Mouse (Mus musculus): Measurements from ENCODE around the gene Wwc2. TPM values are rescaled to one million over a fixed set of nuclear protein-coding genes. Genes with fewer than 3 reads are reported as not detected.

Wwc2 gene
- polyA plus RNA-seq, 1 experiment from 2014 or later, result 3.0 TPM

GRCm38 (mm10) chr8:47928604-47929185 lies 62.0 kb downstream of the Wwc2 start:
- H3K9me3 ChIP-seq (replicated peaks; ENCODE audit: control insufficient read depth, low read length), result no peaks in the 10 kb centered on the region

GRCm38 (mm10) chr8:47924921-47925320 lies 65.8 kb downstream of the Wwc2 start:
- Histone ChIP-seq H3K9me3 (replicated peaks; ENCODE audit: control insufficient read depth, low read length) (no peaks in the 10 kb centered on the region), H3K4me2 (ENCODE audit: low read length) (no peak overlapping the region), H3K4me1 (ENCODE audit: control insufficient read depth, insufficient read depth, low read length) (no peaks in the 10 kb centered on the region), H3K4me3 (ENCODE audit: low read depth, low read length) (no peak overlapping the region), H3K36me3 (ENCODE audit: control insufficient read depth, insufficient read depth, low read length) (no peaks in the 10 kb centered on the region), H3K9ac (ENCODE audit: low read length) (no peak overlapping the region), H3K27ac (ENCODE audit: low read depth, low read length) (no peak overlapping the region), H3K27me3 (replicated peaks; ENCODE audit: control insufficient read depth, insufficient read depth, low read length) (no peaks in the 10 kb centered on the region)
- ATAC-seq (no peak), DNase-seq (ENCODE audit: low spot score) (no peak)
- 90% methylated on average over 6 of the region's 6 CpGs for WGBS

More at GRCm38 (mm10) chr8:47928604-47929185, 62.0 kb downstream of the Wwc2 start:
- no peak overlapping the region for H3K4me2 ChIP-seq (ENCODE audit: low read length)
- no peak overlapping the region for H3K27ac ChIP-seq (ENCODE audit: low read depth, low read length)
- H3K4me3 ChIP-seq (ENCODE audit: low read depth, low read length), result no peak overlapping the region
- no peaks in the 10 kb centered on the region for H3K36me3 ChIP-seq (ENCODE audit: control insufficient read depth, insufficient read depth, low read length)
- H3K4me1 ChIP-seq (ENCODE audit: control insufficient read depth, insufficient read depth, low read length), result peaks cover 4% of the 10 kb centered on the region; the same call in 1 of the 2 replicates
- H3K9ac ChIP-seq (ENCODE audit: low read length), result no peak overlapping the region
- no peak for ATAC-seq
- WGBS, result 87% methylated on average over 12 of the region's 12 CpGs
- DNase-seq (ENCODE audit: low spot score), result no peak
- no peaks in the 10 kb centered on the region for H3K27me3 ChIP-seq (replicated peaks; ENCODE audit: control insufficient read depth, insufficient read depth, low read length)

- 87% methylated on average over 10 of the region's 10 CpGs for WGBS
- H3K9me3 ChIP-seq (replicated peaks; ENCODE audit: control insufficient read depth, low read length), result no peaks in the 10 kb centered on the region
- ATAC-seq, result no peak
- H3K4me2 ChIP-seq (ENCODE audit: low read length), result no peak overlapping the region
- no peak overlapping the region for H3K9ac ChIP-seq (ENCODE audit: low read length)
- no peak overlapping the region for H3K27ac ChIP-seq (ENCODE audit: low read depth, low read length)
- no peaks in the 10 kb centered on the region for H3K27me3 ChIP-seq (replicated peaks; ENCODE audit: control insufficient read depth, insufficient read depth, low read length)
- no peak for DNase-seq (ENCODE audit: low spot score)
- no peaks in the 10 kb centered on the region for H3K4me1 ChIP-seq (ENCODE audit: control insufficient read depth, insufficient read depth, low read length)
- H3K36me3 ChIP-seq (ENCODE audit: control insufficient read depth, insufficient read depth, low read length), result no peaks in the 10 kb centered on the region
- no peak overlapping the region for H3K4me3 ChIP-seq (ENCODE audit: low read depth, low read length)
Measured at GRCm38 (mm10) chr8:47922816-47923215, 67.9 kb downstream of the Wwc2 start.

- Histone ChIP-seq H3K27ac (ENCODE audit: low read depth, low read length) (no peak overlapping the region), H3K4me2 (ENCODE audit: low read length) (no peak overlapping the region), H3K36me3 (ENCODE audit: control insufficient read depth, insufficient read depth, low read length) (no peaks in the 10 kb centered on the region), H3K9ac (ENCODE audit: low read length) (no peak overlapping the region), H3K4me1 (ENCODE audit: control insufficient read depth, insufficient read depth, low read length) (no peaks in the 10 kb centered on the region), H3K4me3 (ENCODE audit: low read depth, low read length) (no peak overlapping the region), H3K9me3 (replicated peaks; ENCODE audit: control insufficient read depth, low read length) (no peaks in the 10 kb centered on the region), H3K27me3 (replicated peaks; ENCODE audit: control insufficient read depth, insufficient read depth, low read length) (no peaks in the 10 kb centered on the region)
- DNase-seq (ENCODE audit: low spot score), result no peak
- WGBS, result 87% methylated on average over 4 of the region's 4 CpGs
- ATAC-seq, result no peak
Measured at GRCm38 (mm10) chr8:47922011-47922410, 68.7 kb downstream of the Wwc2 start.

GRCm38 (mm10) chr8:47920575-47921144 lies 70.1 kb downstream of the Wwc2 start:
- Histone ChIP-seq H3K4me2 (ENCODE audit: low read length) (no peak overlapping the region), H3K9me3 (replicated peaks; ENCODE audit: control insufficient read depth, low read length) (no peaks in the 10 kb centered on the region), H3K36me3 (ENCODE audit: control insufficient read depth, insufficient read depth, low read length) (no peaks in the 10 kb centered on the region), H3K27me3 (replicated peaks; ENCODE audit: control insufficient read depth, insufficient read depth, low read length) (no peaks in the 10 kb centered on the region), H3K9ac (ENCODE audit: low read length) (no peak overlapping the region), H3K4me3 (ENCODE audit: low read depth, low read length) (no peak overlapping the region), H3K4me1 (ENCODE audit: control insufficient read depth, insufficient read depth, low read length) (no peaks in the 10 kb centered on the region), H3K27ac (ENCODE audit: low read depth, low read length) (no peak overlapping the region)
- WGBS, result 97% methylated on average over 6 of the region's 6 CpGs
- DNase-seq (ENCODE audit: low spot score) (no peak), ATAC-seq (no peak)

GRCm38 (mm10) chr8:47917060-47918035 lies 73.4 kb downstream of the Wwc2 start:
- no peak for DNase-seq (ENCODE audit: low spot score)
- ATAC-seq, result no peak
- no peak overlapping the region for H3K27ac ChIP-seq (ENCODE audit: low read depth, low read length)
- H3K4me1 ChIP-seq (ENCODE audit: control insufficient read depth, insufficient read depth, low read length), result no peaks in the 10 kb centered on the region
- WGBS, result 90% methylated on average over 19 of the region's 19 CpGs
- no peak overlapping the region for H3K4me2 ChIP-seq (ENCODE audit: low read length)
- H3K9ac ChIP-seq (ENCODE audit: low read length), result no peak overlapping the region
- no peaks in the 10 kb centered on the region for H3K36me3 ChIP-seq (ENCODE audit: control insufficient read depth, insufficient read depth, low read length)
- no peaks in the 10 kb centered on the region for H3K9me3 ChIP-seq (replicated peaks; ENCODE audit: control insufficient read depth, low read length)
- H3K4me3 ChIP-seq (ENCODE audit: low read depth, low read length), result no peak overlapping the region
- no peaks in the 10 kb centered on the region for H3K27me3 ChIP-seq (replicated peaks; ENCODE audit: control insufficient read depth, insufficient read depth, low read length)

GRCm38 (mm10) chr8:47915521-47915920 lies 75.2 kb downstream of the Wwc2 start:
- no peak overlapping the region for H3K4me2 ChIP-seq (ENCODE audit: low read length)
- DNase-seq (ENCODE audit: low spot score) (no peak), ATAC-seq (no peak)
- 84% methylated on average over 2 of the region's 2 CpGs for WGBS
- H3K4me1 ChIP-seq (ENCODE audit: control insufficient read depth, insufficient read depth, low read length), result no peaks in the 10 kb centered on the region
- H3K4me3 ChIP-seq (ENCODE audit: low read depth, low read length), result no peak overlapping the region
- H3K27ac ChIP-seq (ENCODE audit: low read depth, low read length), result no peak overlapping the region
- H3K36me3 ChIP-seq (ENCODE audit: control insufficient read depth, insufficient read depth, low read length), result no peaks in the 10 kb centered on the region
- no peak overlapping the region for H3K9ac ChIP-seq (ENCODE audit: low read length)
- H3K9me3 ChIP-seq (replicated peaks; ENCODE audit: control insufficient read depth, low read length), result no peaks in the 10 kb centered on the region
- no peaks in the 10 kb centered on the region for H3K27me3 ChIP-seq (replicated peaks; ENCODE audit: control insufficient read depth, insufficient read depth, low read length)

- no peaks in the 10 kb centered on the region for H3K9me3 ChIP-seq (replicated peaks; ENCODE audit: control insufficient read depth, low read length)
- H3K36me3 ChIP-seq (ENCODE audit: control insufficient read depth, insufficient read depth, low read length), result no peaks in the 10 kb centered on the region
- no peaks in the 10 kb centered on the region for H3K27me3 ChIP-seq (replicated peaks; ENCODE audit: control insufficient read depth, insufficient read depth, low read length)
- H3K4me2 ChIP-seq (ENCODE audit: low read length), result no peak overlapping the region
- DNase-seq (ENCODE audit: low spot score) (no peak), ATAC-seq (no peak)
- WGBS, result 92% methylated on average over 7 of the region's 7 CpGs
- H3K27ac ChIP-seq (ENCODE audit: low read depth, low read length), result no peak overlapping the region
- no peak overlapping the region for H3K4me3 ChIP-seq (ENCODE audit: low read depth, low read length)
- H3K9ac ChIP-seq (ENCODE audit: low read length), result no peak overlapping the region
- no peaks in the 10 kb centered on the region for H3K4me1 ChIP-seq (ENCODE audit: control insufficient read depth, insufficient read depth, low read length)
Measured at GRCm38 (mm10) chr8:47914946-47915345, 75.8 kb downstream of the Wwc2 start.

Measured in forebrain, embryonic 14.5 days (tissue).